Mouse (Mus musculus) retina, embryonic 14.5 days (tissue): Measurements from ENCODE around the gene Ankrd39.

Experiments used
- DNase-seq: peaks from one replicate; pipeline ENCODE4 v3.0.0-alpha.2; 2015; ENCODE audit warnings: low spot score

Gene Ankrd39

DNA sequence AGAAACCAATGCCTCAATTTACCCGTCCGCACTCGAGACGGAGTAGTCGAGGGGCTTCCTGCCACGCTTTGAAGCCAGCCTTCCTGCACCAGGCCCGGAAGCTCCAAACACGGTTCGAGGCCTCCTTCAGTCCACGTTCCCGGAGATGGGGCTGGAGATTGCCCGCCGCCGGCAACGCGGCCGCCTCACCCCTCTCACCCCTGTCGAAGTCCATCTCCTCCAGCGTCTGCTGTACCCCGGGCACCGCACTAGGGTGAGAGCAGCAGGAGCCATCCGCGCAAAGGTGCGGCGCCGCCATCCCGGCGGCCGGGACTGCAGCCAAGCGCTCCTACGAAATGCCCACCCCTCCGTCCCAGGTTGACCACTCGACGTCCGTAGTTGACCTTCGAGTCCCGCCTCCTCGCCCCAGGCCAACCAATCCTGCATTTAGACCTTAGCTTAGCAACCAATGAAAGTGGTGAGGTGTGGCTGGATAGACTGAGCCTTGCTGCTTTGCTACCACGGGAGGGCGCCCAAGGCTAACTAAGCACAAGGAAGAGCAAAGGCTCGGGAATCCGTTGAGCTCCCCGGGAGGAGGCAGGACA, at the start of gene Ankrd39:
Gene Ankrd39, minus strand, starts transcription at position 558 of the 584 bp plus-strand sequence.
- peak; percentile 98 for DNase-seq

- DNase-seq, result peak; percentile 25
Measured at GRCm38 (mm10) chr1:36596114-36596513, 48.9 kb upstream of the Ankrd39 start.

DNA sequence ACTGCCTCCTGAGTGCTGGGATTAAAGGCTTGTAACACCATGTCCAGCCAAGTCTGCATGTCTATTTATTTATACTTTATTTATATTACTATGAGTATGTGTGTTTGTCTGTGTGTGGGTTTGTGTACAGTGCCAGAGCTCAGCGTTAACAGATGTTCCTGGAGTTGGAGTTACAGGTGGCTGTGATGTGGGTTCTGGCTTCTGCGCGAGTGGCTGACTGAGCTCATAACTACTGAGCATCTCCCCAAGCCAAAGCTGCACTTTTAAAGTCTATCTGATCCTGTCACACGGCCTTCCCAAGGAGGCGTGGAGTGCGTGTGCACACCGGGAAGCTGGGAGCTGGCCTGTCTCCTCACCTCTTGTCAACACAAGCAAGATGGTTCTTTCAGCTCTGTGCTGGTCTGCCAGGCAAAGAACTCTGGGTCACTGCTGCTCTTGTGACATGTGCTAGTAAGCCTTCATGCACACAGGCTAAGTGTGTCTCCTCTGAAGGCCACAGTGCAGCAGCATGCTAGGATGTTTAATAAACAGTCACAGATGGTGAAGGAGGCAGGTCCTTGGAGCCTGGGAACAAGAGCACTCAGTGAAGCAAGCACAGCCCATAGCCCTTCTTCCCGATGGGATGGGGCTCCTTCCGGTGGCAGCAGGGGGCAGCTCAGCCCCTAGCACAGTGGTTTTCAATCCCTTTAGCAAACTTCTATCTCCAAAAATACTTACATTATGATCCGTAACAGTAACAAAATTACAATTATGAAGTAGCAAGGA, 48.1 kb upstream of the Ankrd39 start:
- DNase-seq, result peak; percentile 29

- DNase-seq, result no peak
Measured at GRCm38 (mm10) chr1:36593099-36593498, 45.9 kb upstream of the Ankrd39 start.

GRCm38 (mm10) chr1:36591408-36591807, 44.2 kb upstream of the Ankrd39 start:
- no peak for DNase-seq

- no peak for DNase-seq
Measured at GRCm38 (mm10) chr1:36590664-36591063, 43.4 kb upstream of the Ankrd39 start.

- DNase-seq, result no peak
Measured at GRCm38 (mm10) chr1:36589486-36589885, 42.2 kb upstream of the Ankrd39 start.

GRCm38 (mm10) chr1:36588476-36589450, 41.5 kb upstream of the Ankrd39 start:
- DNase-seq, result no peak

- DNase-seq, result no peak
Measured at GRCm38 (mm10) chr1:36587860-36588259, 40.6 kb upstream of the Ankrd39 start.

DNA sequence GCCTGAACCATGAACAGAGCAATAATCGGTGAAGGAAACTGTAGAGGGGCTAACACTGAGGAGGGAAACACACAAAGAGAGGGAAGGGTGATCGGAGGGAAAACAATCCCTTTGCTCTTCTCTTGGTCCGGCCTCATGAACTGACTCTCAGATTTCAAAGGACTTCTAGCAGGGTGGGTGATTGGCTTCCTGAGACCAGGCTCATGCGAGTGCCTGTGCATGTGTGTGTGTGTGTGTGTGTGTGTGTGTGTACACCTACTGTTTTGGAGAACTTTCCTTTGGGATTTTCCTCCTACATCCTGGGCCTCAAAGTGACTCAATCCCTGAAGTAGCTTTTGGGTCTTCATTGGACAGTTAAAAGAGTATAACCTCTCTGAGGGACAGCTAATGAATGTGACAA, 39.0 kb upstream of the Ankrd39 start:
- DNase-seq, result no peak

- DNase-seq, result no peak
Measured at GRCm38 (mm10) chr1:36583408-36584116, 36.3 kb upstream of the Ankrd39 start.

- no peak for DNase-seq
Measured at GRCm38 (mm10) chr1:36582211-36582610, 35.0 kb upstream of the Ankrd39 start.

GRCm38 (mm10) chr1:36581260-36581659, 34.0 kb upstream of the Ankrd39 start:
- DNase-seq, result no peak

DNA sequence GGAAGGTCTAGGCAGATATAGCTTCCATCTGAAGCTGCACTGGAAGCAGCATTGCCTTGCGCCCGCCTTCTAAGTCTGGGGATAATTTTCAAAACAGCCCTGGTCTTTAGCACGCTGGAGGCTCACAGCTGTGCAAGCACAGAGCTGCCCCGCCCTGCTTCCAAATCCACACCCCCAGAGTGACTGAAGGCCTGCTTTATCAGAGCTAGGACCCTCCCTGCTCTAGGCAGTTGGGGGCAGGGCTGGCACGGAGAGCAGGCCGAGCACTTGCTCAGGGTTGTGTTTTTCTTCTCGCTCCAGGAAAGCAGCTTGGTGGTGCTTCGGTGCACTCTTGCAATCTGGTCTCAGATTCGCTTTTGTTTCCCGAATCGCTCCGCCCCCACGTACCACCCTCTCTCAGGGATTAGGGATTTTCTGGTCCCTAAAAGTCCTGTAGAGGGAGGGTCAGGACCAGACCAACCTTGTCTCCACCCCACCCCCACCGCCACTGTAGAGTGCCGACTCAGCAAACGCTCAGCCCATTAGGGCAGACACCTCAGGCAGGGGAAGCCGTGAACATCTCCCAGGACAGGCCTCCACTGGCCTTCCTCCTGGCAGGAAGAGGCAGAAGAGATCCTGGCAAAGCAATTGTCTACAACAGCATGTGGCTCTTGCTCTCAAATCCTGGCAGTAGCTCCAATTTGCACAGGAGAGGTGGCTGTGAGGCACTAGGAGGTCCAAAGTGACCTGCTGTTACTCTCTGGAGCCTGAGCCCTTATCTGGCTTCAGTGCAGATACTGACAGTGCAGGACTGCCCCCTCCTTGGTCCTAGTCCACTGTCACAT, 33.4 kb upstream of the Ankrd39 start:
- DNase-seq, result peak; percentile 63

DNA sequence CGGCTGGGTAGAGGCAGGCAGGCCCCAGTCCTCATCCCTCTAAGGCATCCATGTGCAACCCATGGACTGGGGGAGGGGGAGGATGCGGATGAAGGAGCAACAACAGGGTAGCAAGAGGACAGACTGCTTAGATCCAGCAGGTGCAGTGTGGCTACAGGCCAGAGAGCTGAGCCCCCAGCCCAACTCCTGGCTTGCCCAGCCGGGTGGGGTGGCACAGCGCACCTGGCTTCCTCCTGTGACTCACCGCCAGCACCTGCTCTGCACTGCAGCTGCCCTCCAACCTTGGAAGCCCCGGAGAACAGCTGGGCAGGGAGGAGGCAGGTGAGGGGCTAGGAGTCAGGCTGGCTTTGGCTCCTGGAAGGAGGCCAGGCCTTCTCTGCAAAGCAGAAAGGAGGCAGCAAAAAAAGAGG, 32.7 kb upstream of the Ankrd39 start:
- no peak for DNase-seq

- no peak for DNase-seq
Measured at GRCm38 (mm10) chr1:36576991-36577675, 29.9 kb upstream of the Ankrd39 start.

GRCm38 (mm10) chr1:36575347-36575746, 28.1 kb upstream of the Ankrd39 start:
- no peak for DNase-seq

DNA sequence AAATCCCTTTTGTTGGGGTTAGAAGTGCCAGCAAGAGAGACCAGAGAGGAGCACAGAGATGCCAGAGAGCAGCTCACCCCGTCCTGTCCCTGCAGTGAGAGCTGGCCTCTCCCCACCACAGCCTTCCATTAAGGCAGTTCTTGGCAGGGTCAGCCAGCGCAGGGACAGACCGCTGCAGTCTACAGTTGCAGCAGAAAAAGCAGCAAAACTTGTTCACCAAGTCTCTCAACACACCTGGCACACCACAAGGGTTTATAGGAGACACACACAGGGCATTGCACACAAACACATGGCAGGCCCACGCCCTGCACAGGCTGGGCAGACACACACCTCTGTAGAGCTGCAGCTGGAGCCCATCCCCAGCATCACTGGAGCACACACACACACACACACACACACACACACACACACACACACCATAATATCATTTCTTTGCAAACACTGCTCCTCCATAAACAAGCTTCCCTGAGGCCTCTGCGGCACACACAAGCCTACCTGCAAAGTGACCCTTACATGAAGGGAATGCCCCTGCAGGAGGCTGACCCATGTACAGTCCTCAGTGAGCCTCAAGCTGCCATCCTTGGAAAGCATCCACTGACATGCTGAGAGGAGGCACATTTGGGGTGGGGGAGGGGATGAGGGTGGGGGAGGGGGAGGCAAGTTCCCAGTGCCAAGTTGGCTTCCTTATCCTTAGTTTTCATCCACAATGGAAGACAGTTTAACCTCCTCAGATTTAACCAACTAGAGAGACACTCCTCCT, 27.1 kb upstream of the Ankrd39 start:
- DNase-seq, result no peak

GRCm38 (mm10) chr1:36573524-36573923, 26.3 kb upstream of the Ankrd39 start:
- no peak for DNase-seq

DNA sequence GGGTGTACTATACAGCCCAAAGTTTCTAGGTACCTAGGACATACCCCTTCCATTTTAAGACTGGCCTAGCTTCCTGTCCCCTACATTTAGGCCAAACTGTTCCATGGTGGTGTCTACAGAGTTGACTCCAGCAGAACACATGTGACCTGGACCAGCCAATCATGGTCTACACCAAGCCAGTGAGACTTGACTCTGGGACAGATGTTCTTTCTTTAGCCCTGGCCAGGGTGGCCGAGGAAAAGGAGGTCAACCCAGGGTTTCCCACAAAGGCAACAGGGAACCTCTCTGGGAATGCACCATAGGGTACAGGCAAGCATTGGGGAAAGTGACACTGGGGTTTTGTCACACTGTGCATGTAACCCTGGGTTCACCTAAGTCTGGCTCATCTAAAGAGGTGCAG, 25.5 kb upstream of the Ankrd39 start:
- DNase-seq, result no peak
